Mouse (Mus musculus): ENCODE measurements around the gene Ikzf4. TPM values are rescaled to one million over a fixed set of nuclear protein-coding genes. Genes with fewer than 3 reads are reported as not detected.

Ikzf4 gene
- polyA plus RNA-seq, 1 experiment from 2014 or later, result 2.8 TPM

DNA sequence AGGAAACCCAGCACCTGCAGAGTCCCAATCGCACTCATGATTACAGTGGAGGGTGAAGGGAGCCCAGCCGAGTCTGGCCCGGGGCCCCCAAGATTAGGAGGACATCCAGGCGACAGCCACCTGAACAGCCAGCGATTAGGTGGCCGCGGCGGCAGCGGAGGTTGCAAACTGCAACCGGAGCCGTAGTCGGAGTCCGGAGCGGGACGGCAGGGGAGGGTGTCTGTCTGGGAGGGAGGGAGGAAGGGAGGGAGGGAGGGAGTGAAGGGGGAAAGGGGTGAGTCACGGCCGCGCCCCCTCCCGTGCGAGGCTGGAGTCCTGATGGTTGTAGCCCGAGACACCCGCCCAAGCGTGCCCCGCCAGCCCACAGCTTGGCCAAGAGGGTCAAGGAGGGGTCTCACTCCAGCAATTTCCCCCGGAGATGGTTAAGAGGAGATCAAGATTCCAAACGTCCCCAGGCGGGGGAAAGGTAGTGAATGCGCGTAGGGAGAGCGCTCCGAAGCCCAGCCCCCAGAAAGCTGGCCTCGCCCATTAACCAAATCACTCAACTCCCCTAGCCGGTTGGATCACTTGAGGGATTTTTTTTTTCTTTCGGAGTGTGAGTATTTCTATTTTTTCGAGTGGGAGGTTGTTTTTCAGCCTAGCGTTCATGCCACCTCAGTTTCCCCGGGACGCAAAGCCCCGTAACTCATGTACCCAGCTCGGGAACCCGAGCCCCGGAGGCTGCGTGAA, 56.2 kb downstream of the Ikzf4 start, which contains the start of gene Erbb3:
Gene Erbb3 (minus strand): TSS at position 189 of the 729 bp plus-strand sequence.
- Histone ChIP-seq H3K4me3 (peak within 1 kb of the TSS; percentile 78), H3K36me3 (no peaks in the 10 kb centered on the region), H3K4me1 (peaks cover 28% of the 10 kb centered on the region), H3K9me3 (replicated peaks) (no peaks in the 10 kb centered on the region), H3K27me3 (ENCODE audit: low read depth, poor library complexity, severe bottlenecking) (peaks cover 52% of the 10 kb centered on the region), H3K27ac (replicated peaks) (peak within 1 kb of the TSS; percentile 77)
- WGBS, result under 1% methylated on average over 43 of the region's 43 CpGs
- peak; percentile 55 for DNase-seq (ENCODE audit: low spot score)

DNA sequence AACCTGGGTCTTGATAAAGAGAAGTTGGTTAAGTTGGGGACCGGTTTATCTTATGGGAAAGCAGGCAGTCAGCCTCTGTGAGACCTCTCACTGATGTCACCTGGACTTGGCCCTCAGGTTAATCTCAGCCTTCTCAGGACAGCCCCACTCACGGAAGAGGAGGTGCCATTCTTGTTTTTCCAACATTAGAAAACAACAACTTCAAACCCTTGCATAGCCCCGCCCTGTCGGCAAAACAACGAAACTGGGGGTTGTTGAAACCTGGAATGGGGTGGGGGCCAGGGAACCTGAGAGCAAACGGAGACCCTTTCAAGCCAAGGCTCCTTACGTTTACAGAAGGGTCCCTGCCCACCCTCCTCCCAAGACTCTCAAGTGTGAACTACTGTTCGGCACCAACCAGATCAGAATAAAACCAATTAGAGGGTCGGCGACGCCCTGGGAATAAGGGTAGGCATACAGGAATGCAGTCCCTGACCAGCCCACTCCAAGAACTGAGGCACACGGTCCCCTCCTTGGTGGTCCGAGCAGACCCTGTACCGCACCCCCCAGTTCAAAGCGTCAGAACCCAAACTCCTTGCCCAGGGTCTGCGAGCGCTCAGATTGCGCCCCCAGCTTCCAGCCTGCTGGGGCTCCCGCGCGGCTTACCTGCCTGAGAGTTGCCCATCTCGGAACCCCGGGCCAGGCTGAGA, 56.9 kb downstream of the Ikzf4 start:
- Histone ChIP-seq H3K36me3 (no peaks in the 10 kb centered on the region), H3K4me3 (peak overlapping the region; percentile 78), H3K27ac (replicated peaks) (no peak overlapping the region), H3K4me1 (peaks cover 29% of the 10 kb centered on the region), H3K9me3 (replicated peaks) (no peaks in the 10 kb centered on the region), H3K27me3 (ENCODE audit: low read depth, poor library complexity, severe bottlenecking) (peaks cover 59% of the 10 kb centered on the region)
- peak; percentile 26 for DNase-seq (ENCODE audit: low spot score)
- 3% methylated on average over 23 of the region's 23 CpGs for WGBS

DNA sequence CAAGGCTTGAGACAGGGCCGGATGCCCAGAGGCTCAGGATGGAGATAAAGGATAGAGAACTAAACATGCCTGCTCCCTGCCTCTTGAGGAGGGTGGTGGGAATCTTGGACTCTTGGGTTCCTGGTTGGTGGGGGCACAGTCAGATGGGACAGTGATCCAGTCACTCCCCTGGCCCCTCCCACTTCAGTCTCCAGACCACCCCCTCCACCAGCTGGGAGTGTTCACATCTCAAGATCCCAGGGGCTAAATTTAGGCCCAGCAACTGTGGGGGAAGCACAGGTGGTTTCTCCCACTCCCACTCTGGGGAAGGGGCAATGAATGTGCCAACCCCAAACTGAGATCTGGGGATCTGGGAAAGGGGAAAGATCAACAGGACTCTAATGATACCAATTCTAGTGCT, 57.7 kb downstream of the Ikzf4 start:
- H3K9me3 ChIP-seq (replicated peaks), result no peaks in the 10 kb centered on the region
- WGBS, result 21% methylated on average over 1 of the region's 1 CpGs
- H3K27ac ChIP-seq (replicated peaks), result no peak overlapping the region
- peaks cover 67% of the 10 kb centered on the region for H3K27me3 ChIP-seq (ENCODE audit: low read depth, poor library complexity, severe bottlenecking)
- peaks cover 37% of the 10 kb centered on the region for H3K4me1 ChIP-seq
- no peak for DNase-seq (ENCODE audit: low spot score)
- no peak overlapping the region for H3K4me3 ChIP-seq
- H3K36me3 ChIP-seq, result no peaks in the 10 kb centered on the region

DNA sequence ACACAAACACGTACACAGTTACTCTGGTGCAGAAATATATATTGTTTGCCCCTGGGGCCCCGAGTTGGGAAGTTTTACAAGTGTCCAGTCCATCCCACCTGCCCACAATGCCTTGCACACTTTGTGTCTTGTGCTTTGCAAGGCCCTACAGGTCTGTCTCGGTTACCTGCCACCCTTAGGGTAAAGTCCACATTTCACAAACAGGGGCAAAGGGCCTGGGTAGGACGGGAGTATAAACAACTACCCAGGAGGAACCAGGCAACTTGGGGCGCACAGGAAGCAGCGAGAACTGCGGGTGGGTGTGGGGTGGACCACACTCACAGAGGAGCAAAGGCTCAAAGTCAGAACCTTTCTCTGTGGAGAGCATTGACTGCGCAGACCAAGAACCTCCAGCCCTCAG, 58.1 kb downstream of the Ikzf4 start:
- Histone ChIP-seq H3K27me3 (ENCODE audit: low read depth, poor library complexity, severe bottlenecking) (peaks cover 72% of the 10 kb centered on the region), H3K36me3 (no peaks in the 10 kb centered on the region), H3K27ac (replicated peaks) (no peak overlapping the region), H3K9me3 (replicated peaks) (no peaks in the 10 kb centered on the region), H3K4me3 (no peak overlapping the region), H3K4me1 (peaks cover 37% of the 10 kb centered on the region)
- 55% methylated on average over 8 of the region's 8 CpGs for WGBS
- DNase-seq (ENCODE audit: low spot score), result no peak

DNA sequence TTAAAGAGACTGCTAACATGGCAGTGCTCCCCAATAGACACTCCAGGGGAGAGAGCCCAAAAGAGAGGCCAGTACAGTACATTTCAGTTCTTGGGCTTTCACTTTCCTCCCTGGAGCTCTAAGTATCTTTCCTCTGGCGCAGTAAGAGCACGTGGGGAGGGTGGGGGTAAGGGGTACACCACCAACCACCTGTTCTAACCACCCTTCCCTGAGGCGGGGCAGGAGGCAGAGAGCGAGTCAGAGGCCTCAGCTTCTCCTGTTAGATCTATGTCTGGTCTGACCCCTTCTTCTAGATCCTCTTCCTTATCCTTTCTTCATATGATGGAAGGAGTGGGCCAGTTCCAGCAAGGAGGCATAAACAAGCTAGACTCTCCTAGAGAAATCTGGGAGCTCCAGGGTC, 58.7 kb downstream of the Ikzf4 start:
- no peaks in the 10 kb centered on the region for H3K36me3 ChIP-seq
- no peak overlapping the region for H3K4me3 ChIP-seq
- peaks cover 37% of the 10 kb centered on the region for H3K4me1 ChIP-seq
- peaks cover 75% of the 10 kb centered on the region for H3K27me3 ChIP-seq (ENCODE audit: low read depth, poor library complexity, severe bottlenecking)
- no peak overlapping the region for H3K27ac ChIP-seq (replicated peaks)
- H3K9me3 ChIP-seq (replicated peaks), result no peaks in the 10 kb centered on the region
- 53% methylated on average over 4 of the region's 4 CpGs for WGBS
- no peak for DNase-seq (ENCODE audit: low spot score)

DNA sequence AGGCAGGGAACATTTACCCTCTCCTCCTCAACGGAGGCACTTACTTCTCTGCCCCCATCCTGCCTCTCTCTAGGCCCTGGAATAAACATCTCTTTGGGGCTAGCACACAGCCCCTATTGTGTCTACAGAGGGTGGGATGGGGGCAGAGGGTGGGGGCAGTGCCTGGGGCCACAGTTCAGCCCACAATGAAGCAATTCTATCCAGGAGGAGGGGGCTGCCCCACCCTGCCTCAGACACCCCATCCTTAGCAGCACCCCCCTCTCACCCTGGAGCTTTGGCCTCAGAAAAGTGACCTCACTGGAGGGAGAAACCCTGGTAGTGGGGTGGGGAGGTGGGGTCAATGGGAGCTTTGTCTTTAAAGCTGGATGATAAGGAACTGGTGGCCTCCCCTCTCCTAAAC, 59.2 kb downstream of the Ikzf4 start:
- 17% methylated on average over 1 of the region's 1 CpGs for WGBS
- Histone ChIP-seq H3K4me3 (no peak overlapping the region), H3K27me3 (ENCODE audit: low read depth, poor library complexity, severe bottlenecking) (peaks cover 75% of the 10 kb centered on the region), H3K4me1 (peaks cover 37% of the 10 kb centered on the region), H3K9me3 (replicated peaks) (no peaks in the 10 kb centered on the region), H3K27ac (replicated peaks) (no peak overlapping the region), H3K36me3 (no peaks in the 10 kb centered on the region)
- DNase-seq (ENCODE audit: low spot score), result no peak

DNA sequence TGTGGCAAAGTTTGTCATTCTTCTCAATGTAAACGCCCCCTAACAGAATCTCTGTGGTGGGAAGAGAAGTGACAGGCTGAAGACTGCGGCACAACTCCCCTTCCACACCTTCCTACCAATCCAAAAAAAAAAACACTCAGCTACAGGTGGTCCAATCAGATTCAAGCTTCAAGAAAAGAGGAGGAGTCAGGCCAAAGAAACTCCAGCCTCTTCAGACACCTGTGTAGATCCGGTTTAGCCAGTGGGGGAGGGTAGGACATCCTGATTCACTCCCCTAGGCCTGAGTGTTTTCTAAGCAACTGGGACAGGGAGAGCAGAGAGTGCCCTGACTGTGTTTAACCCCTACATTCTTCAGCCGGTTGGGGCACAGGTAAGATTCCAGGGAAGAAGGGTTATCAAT, 61.4 kb downstream of the Ikzf4 start:
- WGBS, result 14% methylated on average over 4 of the region's 4 CpGs
- H3K4me1 ChIP-seq, result peaks cover 24% of the 10 kb centered on the region
- H3K9me3 ChIP-seq (replicated peaks), result no peaks in the 10 kb centered on the region
- peaks cover 70% of the 10 kb centered on the region for H3K27me3 ChIP-seq (ENCODE audit: low read depth, poor library complexity, severe bottlenecking)
- no peak for DNase-seq (ENCODE audit: low spot score)
- no peaks in the 10 kb centered on the region for H3K36me3 ChIP-seq
- no peak overlapping the region for H3K4me3 ChIP-seq
- H3K27ac ChIP-seq (replicated peaks), result no peak overlapping the region

DNA sequence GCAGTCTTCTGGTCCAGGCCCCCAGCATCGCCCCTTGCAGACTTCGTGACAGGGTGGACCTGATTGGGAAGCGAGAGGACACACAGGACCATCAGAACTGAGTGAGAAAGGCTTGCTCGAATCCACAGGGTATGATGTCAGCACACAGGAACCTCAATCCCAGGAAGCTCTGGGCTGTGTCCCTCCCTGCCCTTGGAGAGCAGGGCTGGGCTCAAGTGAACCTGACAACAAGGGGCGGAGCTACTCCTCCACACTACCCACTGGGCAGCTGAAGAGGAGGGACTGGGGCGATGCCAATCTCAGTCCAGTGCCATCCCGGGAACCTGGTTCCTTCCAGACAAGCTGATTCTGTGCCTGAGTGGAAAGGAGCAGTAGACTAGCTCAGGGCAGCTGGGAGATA, 62.1 kb downstream of the Ikzf4 start:
- Histone ChIP-seq H3K27me3 (ENCODE audit: low read depth, poor library complexity, severe bottlenecking) (peaks cover 62% of the 10 kb centered on the region), H3K4me3 (no peak overlapping the region)
- 23% methylated on average over 7 of the region's 7 CpGs for WGBS

More for the DNA sequence above, 62.1 kb downstream of the Ikzf4 start:
- Histone ChIP-seq H3K36me3 (no peaks in the 10 kb centered on the region), H3K27ac (replicated peaks) (no peak overlapping the region), H3K9me3 (replicated peaks) (no peaks in the 10 kb centered on the region), H3K4me1 (peaks cover 18% of the 10 kb centered on the region)
- DNase-seq (ENCODE audit: low spot score), result no peak

Small RNA genes lying within 50 kb of the gene (microRNA-seq; reads per million reads assigned to microRNA genes)
- not detected for gene Mir6917

Other genes starting within 250 kb of the Ikzf4 start
- 0.06 and 0.19 TPM in 2 replicates for gene Slc39a5, start 244.8 kb downstream of the Ikzf4 start, polyA plus RNA-seq (2016; fragmentation: Nextera tagmentation; extraction: Ambion mirVana)
- gene Nabp2, start 234.5 kb downstream of the Ikzf4 start, polyA plus RNA-seq (2016; fragmentation: Nextera tagmentation; extraction: Ambion mirVana), result 149 and 151 TPM in 2 replicates
- 42.0 and 49.2 TPM in 2 replicates for gene Rnf41, start 234.3 kb downstream of the Ikzf4 start, polyA plus RNA-seq (2016; fragmentation: Nextera tagmentation; extraction: Ambion mirVana)
- gene Smarcc2, start 186.7 kb downstream of the Ikzf4 start, polyA plus RNA-seq (2016; fragmentation: Nextera tagmentation; extraction: Ambion mirVana), result 75.2 and 110 TPM in 2 replicates
- 833 and 890 TPM in 2 replicates for gene Myl6, start 151.8 kb downstream of the Ikzf4 start, polyA plus RNA-seq (2016; fragmentation: Nextera tagmentation; extraction: Ambion mirVana)
- gene Myl6b, start 147.3 kb downstream of the Ikzf4 start, polyA plus RNA-seq (2016; fragmentation: Nextera tagmentation; extraction: Ambion mirVana), result 1.8 and 2.9 TPM in 2 replicates
- gene Esyt1, start 120.1 kb downstream of the Ikzf4 start, polyA plus RNA-seq (2016; fragmentation: Nextera tagmentation; extraction: Ambion mirVana), result 17.2 and 23.6 TPM in 2 replicates
- 15.4 and 19.5 TPM in 2 replicates for gene Zc3h10, start 98.2 kb downstream of the Ikzf4 start, polyA plus RNA-seq (2016; fragmentation: Nextera tagmentation; extraction: Ambion mirVana)
- gene Rpl41, start 96.7 kb downstream of the Ikzf4 start, polyA plus RNA-seq (2016; fragmentation: Nextera tagmentation; extraction: Ambion mirVana), result 2,872 and 3,266 TPM in 2 replicates
- 231 and 262 TPM in 2 replicates for gene Pa2g4, start 80.0 kb downstream of the Ikzf4 start, polyA plus RNA-seq (2016; fragmentation: Nextera tagmentation; extraction: Ambion mirVana)
- gene Erbb3, start 56.3 kb downstream of the Ikzf4 start, polyA plus RNA-seq (2016; fragmentation: Nextera tagmentation; extraction: Ambion mirVana), result 0.72 and 1.4 TPM in 2 replicates
- 460 and 529 TPM in 2 replicates for gene Rps26, start 19.2 kb downstream of the Ikzf4 start, polyA plus RNA-seq (2016; fragmentation: Nextera tagmentation; extraction: Ambion mirVana)
- 13.9 and 14.9 TPM in 2 replicates for gene Suox, start 28.1 kb upstream of the Ikzf4 start, polyA plus RNA-seq (2016; fragmentation: Nextera tagmentation; extraction: Ambion mirVana)
- 73.3 and 86.3 TPM in 2 replicates for gene Rab5b, start 50.3 kb upstream of the Ikzf4 start, polyA plus RNA-seq (2016; fragmentation: Nextera tagmentation; extraction: Ambion mirVana)
- 3.9 and 6.7 TPM in 2 replicates for gene Pmel, start 58.2 kb upstream of the Ikzf4 start, polyA plus RNA-seq (2016; fragmentation: Nextera tagmentation; extraction: Ambion mirVana)
- gene Cdk2, start 59.0 kb upstream of the Ikzf4 start, polyA plus RNA-seq (2016; fragmentation: Nextera tagmentation; extraction: Ambion mirVana), result 107 and 110 TPM in 2 replicates
- 3.7 and 4.7 TPM in 2 replicates for gene Dgka, start 98.9 kb upstream of the Ikzf4 start, polyA plus RNA-seq (2016; fragmentation: Nextera tagmentation; extraction: Ambion mirVana)
- 56.6 and 59.1 TPM in 2 replicates for gene Pym1, start 101.9 kb upstream of the Ikzf4 start, polyA plus RNA-seq (2016; fragmentation: Nextera tagmentation; extraction: Ambion mirVana)
- gene Mmp19, start 144.9 kb upstream of the Ikzf4 start, polyA plus RNA-seq (2016; fragmentation: Nextera tagmentation; extraction: Ambion mirVana), result 0.44 and 0.66 TPM in 2 replicates
- 50.7 and 57.8 TPM in 2 replicates for gene Dnajc14, start 158.1 kb upstream of the Ikzf4 start, polyA plus RNA-seq (2016; fragmentation: Nextera tagmentation; extraction: Ambion mirVana)
- 22.1 and 24.3 TPM in 2 replicates for gene Tmem198b, start 158.4 kb upstream of the Ikzf4 start, polyA plus RNA-seq (2016; fragmentation: Nextera tagmentation; extraction: Ambion mirVana)
- gene Sarnp, start 171.3 kb upstream of the Ikzf4 start, polyA plus RNA-seq (2016; fragmentation: Nextera tagmentation; extraction: Ambion mirVana), result 260 and 264 TPM in 2 replicates
- gene Ormdl2, start 175.7 kb upstream of the Ikzf4 start, polyA plus RNA-seq (2016; fragmentation: Nextera tagmentation; extraction: Ambion mirVana), result 82.0 and 100 TPM in 2 replicates
- gene Gdf11, start 245.7 kb upstream of the Ikzf4 start, polyA plus RNA-seq (2016; fragmentation: Nextera tagmentation; extraction: Ambion mirVana), result 9.5 and 10.5 TPM in 2 replicates

Data from midbrain, embryonic 10.5 days (tissue).